Mouse (Mus musculus) liver, embryonic 12.5 days (tissue): ENCODE measurements around the gene Miip. TPM values are rescaled to one million over a fixed set of nuclear protein-coding genes. Genes with fewer than 3 reads are reported as not detected.
"Not testable (repeated sequence)": the region's sequence is repeated elsewhere in the genome, so short reads cannot be mapped to it uniquely, and the experiment has no call there.

Experiments
- ATAC-seq: fragments of 200-750 bp; cut with Nextera tagmentation; 2 replicates; pipeline ENCODE4 v1.8.0; 2017; ENCODE audit warnings: moderate number of reproducible peaks, mild to moderate bottlenecking, moderate library complexity
- H3K27ac ChIP-seq: fragments of 300-500 bp; sonication (generic); 2 replicates; pipeline ENCODE4 v1.5.1; 2016; ENCODE audit warnings: mild to moderate bottlenecking
- H3K27me3 ChIP-seq: fragments of 300-500 bp; sonication (generic); replicated peaks from 2 replicates; pipeline ENCODE4 v1.6.1; 2016; ENCODE audit warnings: mild to moderate bottlenecking, moderate library complexity
- H3K36me3 ChIP-seq: fragments of 300-500 bp; sonication (generic); 2 replicates; pipeline ENCODE4 v1.6.1; 2016; ENCODE audit warnings: mild to moderate bottlenecking, moderate library complexity
- H3K4me1 ChIP-seq: fragments of 300-500 bp; sonication (generic); 2 replicates; pipeline ENCODE4 v1.6.1; 2016
- H3K4me2 ChIP-seq: fragments of 300-500 bp; sonication (generic); 2 replicates; pipeline ENCODE4 v1.6.1; 2016; ENCODE audit warnings: mild to moderate bottlenecking, moderate library complexity
- H3K4me3 ChIP-seq: fragments of 300-500 bp; sonication (generic); 2 replicates; pipeline ENCODE4 v1.5.1; 2016; ENCODE audit warnings: mild to moderate bottlenecking, moderate library complexity
- H3K9ac ChIP-seq: fragments of 300-500 bp; sonication (generic); 2 replicates; pipeline ENCODE4 v1.6.1; 2016; ENCODE audit warnings: mild to moderate bottlenecking, moderate library complexity
- H3K9me3 ChIP-seq: fragments of 300-500 bp; sonication (generic); replicated peaks from 2 replicates; pipeline ENCODE4 v1.6.1; 2016; ENCODE audit warnings: mild to moderate bottlenecking, moderate library complexity
- WGBS: fragments of 180-500 bp; shearing (Covaris S2); methylation state at CpG from one replicate; pipeline ENCODE4 v1.1.7; 2016; ENCODE audit not compliant: insufficient replicate concordance; 5-methylcytosine and 5-hydroxymethylcytosine counted together
- polyA plus RNA-seq: library from polyadenylated mRNA; unstranded; fragments of >200 nt; fragmentation: Nextera tagmentation; extraction: Ambion mirVana; gene quantifications from 2 replicates; pipeline ENCODE4 v1.2.1, GENCODE M21; 2016

Gene Miip
- polyA plus RNA-seq, 1 experiment from 2014 or later, result 34.6 TPM

GRCm38 (mm10) chr4:147867563-147868449, 810 bp downstream of the Miip start:
- peaks cover 42% of the 10 kb centered on the region for H3K4me1 ChIP-seq

GRCm38 (mm10) chr4:147866793-147867192, 1.8 kb downstream of the Miip start:
- peak overlapping the region; percentile 73 for H3K27ac ChIP-seq
- H3K27me3 ChIP-seq, ATAC-seq, H3K9me3 ChIP-seq: not testable (repeated sequence)
- H3K36me3 ChIP-seq, result peaks cover 57% of the 10 kb centered on the region
- WGBS, result 54% methylated on average over 3 of the region's 3 CpGs
- H3K9ac ChIP-seq, result peak overlapping the region; percentile 81; the same call in 1 of the 2 replicates
- H3K4me2 ChIP-seq, result peak overlapping the region; percentile 88
- peaks cover 42% of the 10 kb centered on the region for H3K4me1 ChIP-seq
- peak overlapping the region; percentile 75 for H3K4me3 ChIP-seq

More at GRCm38 (mm10) chr4:147867563-147868449, 810 bp downstream of the Miip start:
- Histone ChIP-seq H3K27ac (peak overlapping the region; percentile 73), H3K27me3 (no peaks in the 10 kb centered on the region), H3K9ac (peak overlapping the region; percentile 81), H3K9me3 (no peaks in the 10 kb centered on the region), H3K4me2 (peak overlapping the region; percentile 88), H3K4me3 (peak overlapping the region; percentile 75), H3K36me3 (peaks cover 57% of the 10 kb centered on the region)
- WGBS, result 6% methylated on average over 22 of the region's 22 CpGs
- ATAC-seq, result no peak

- Histone ChIP-seq H3K27me3 (no peaks in the 10 kb centered on the region), H3K27ac (no peak overlapping the region), H3K4me1 (peaks cover 41% of the 10 kb centered on the region), H3K4me2 (no peak overlapping the region), H3K9me3 (no peaks in the 10 kb centered on the region), H3K9ac (no peak overlapping the region), H3K36me3 (peaks cover 59% of the 10 kb centered on the region), H3K4me3 (no peak overlapping the region)
- no peak for ATAC-seq
- WGBS, result 88% methylated on average over 9 of the region's 9 CpGs
Observed at GRCm38 (mm10) chr4:147866056-147866455, 2.6 kb downstream of the Miip start.

- Histone ChIP-seq H3K27me3 (no peaks in the 10 kb centered on the region), H3K4me1 (peaks cover 36% of the 10 kb centered on the region), H3K36me3 (peaks cover 59% of the 10 kb centered on the region), H3K4me2 (no peak overlapping the region), H3K4me3 (no peak overlapping the region), H3K27ac (no peak overlapping the region), H3K9me3 (no peaks in the 10 kb centered on the region), H3K9ac (no peak overlapping the region)
- 85% methylated on average over 6 of the region's 6 CpGs for WGBS
- ATAC-seq, result no peak
Observed at GRCm38 (mm10) chr4:147865651-147866050, 3.0 kb downstream of the Miip start.

DNA sequence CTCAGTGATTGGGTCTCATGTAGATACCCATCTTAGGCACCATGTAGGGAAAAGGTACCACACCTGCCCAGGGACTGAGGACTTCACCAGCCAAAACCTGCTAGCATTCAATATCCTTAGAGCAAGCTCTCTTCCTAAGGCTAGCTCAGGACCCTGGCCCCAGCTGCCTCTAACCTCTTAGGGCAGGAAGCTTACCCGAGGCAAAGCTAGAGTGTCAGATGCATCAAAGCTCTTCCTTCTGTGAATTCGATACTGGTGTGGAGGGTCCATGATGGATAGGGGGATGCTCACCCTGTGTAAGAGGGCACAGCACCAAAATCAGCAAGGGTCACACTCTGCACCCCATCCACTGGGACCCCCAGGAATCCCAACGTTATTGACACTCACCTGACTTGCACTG, 6.6 kb downstream of the Miip start:
- WGBS, result 76% methylated on average over 3 of the region's 3 CpGs
- no peak overlapping the region for H3K4me3 ChIP-seq
- no peak overlapping the region for H3K27ac ChIP-seq
- peaks cover 14% of the 10 kb centered on the region for H3K4me1 ChIP-seq
- no peak overlapping the region for H3K9ac ChIP-seq
- H3K27me3 ChIP-seq, result no peaks in the 10 kb centered on the region
- ATAC-seq, result no peak
- no peaks in the 10 kb centered on the region for H3K9me3 ChIP-seq
- peaks cover 62% of the 10 kb centered on the region for H3K36me3 ChIP-seq
- no peak overlapping the region for H3K4me2 ChIP-seq

- H3K9ac ChIP-seq, result no peak overlapping the region
- 67% methylated on average over 2 of the region's 2 CpGs for WGBS
- ATAC-seq, result no peak
Observed at GRCm38 (mm10) chr4:147850776-147851175, 17.8 kb downstream of the Miip start.

GRCm38 (mm10) chr4:147848584-147848991, 20.0 kb downstream of the Miip start:
- peak overlapping the region; percentile 72 for H3K27ac ChIP-seq
- peaks cover 29% of the 10 kb centered on the region for H3K4me1 ChIP-seq
- H3K9ac ChIP-seq, result peak overlapping the region; percentile 68
- WGBS, result 9% methylated on average over 4 of the region's 4 CpGs
- no peaks in the 10 kb centered on the region for H3K9me3 ChIP-seq
- peak overlapping the region; percentile 79 for H3K4me2 ChIP-seq
- ATAC-seq, result peak; percentile 69
- peak overlapping the region; percentile 65 for H3K4me3 ChIP-seq
- H3K27me3 ChIP-seq, result no peaks in the 10 kb centered on the region
- peaks cover 9% of the 10 kb centered on the region for H3K36me3 ChIP-seq

More at GRCm38 (mm10) chr4:147850776-147851175, 17.8 kb downstream of the Miip start:
- H3K4me1 ChIP-seq, result peaks cover 29% of the 10 kb centered on the region
- no peak overlapping the region for H3K4me2 ChIP-seq
- no peaks in the 10 kb centered on the region for H3K9me3 ChIP-seq
- no peaks in the 10 kb centered on the region for H3K36me3 ChIP-seq
- H3K4me3 ChIP-seq, result no peak overlapping the region
- no peaks in the 10 kb centered on the region for H3K27me3 ChIP-seq
- H3K27ac ChIP-seq, result no peak overlapping the region

- no peaks in the 10 kb centered on the region for H3K27me3 ChIP-seq
- peak within 1 kb of the TSS; percentile 65 for H3K4me3 ChIP-seq
- H3K9me3 ChIP-seq, result no peaks in the 10 kb centered on the region
- peaks cover 29% of the 10 kb centered on the region for H3K4me1 ChIP-seq
- peaks cover 16% of the 10 kb centered on the region for H3K36me3 ChIP-seq
- H3K27ac ChIP-seq, result peak within 1 kb of the TSS; percentile 72
- peak within 1 kb of the TSS; percentile 79 for H3K4me2 ChIP-seq
- WGBS, result 1% methylated on average over 23 of the region's 23 CpGs
- peak; percentile 83 for ATAC-seq
- H3K9ac ChIP-seq, result peak within 1 kb of the TSS; percentile 68
Observed at GRCm38 (mm10) chr4:147847614-147848583, 20.7 kb downstream of the Miip start, which contains the start of gene Zfp933. Zfp933 (minus strand) TSS chr4:147848366.

DNA sequence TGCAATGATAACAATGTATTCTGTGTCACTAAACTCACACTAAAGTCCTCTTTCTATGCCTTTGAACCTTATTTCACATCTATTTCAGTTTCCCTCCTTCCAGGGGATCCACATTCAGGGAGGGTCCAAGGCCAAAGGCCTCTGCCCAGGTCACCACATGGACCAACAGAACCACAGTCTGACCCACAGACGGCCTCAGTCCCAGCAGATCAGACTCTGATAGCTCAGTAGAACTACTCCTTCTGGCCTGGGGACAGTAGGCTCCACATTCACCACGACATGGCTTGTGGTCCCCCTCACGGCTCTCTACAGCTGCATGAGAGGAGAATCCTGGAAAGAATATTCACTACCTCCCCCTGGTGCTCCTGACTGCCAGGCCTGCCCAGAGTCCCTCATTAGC, 25.7 kb downstream of the Miip start:
- H3K9me3 ChIP-seq, result peaks cover 4% of the 10 kb centered on the region
- 84% methylated on average over 3 of the region's 3 CpGs for WGBS
- no peak overlapping the region for H3K4me2 ChIP-seq
- H3K27me3 ChIP-seq, result no peaks in the 10 kb centered on the region
- no peak for ATAC-seq
- H3K9ac ChIP-seq, result no peak overlapping the region
- peaks cover 13% of the 10 kb centered on the region for H3K4me1 ChIP-seq
- H3K4me3 ChIP-seq, result no peak overlapping the region
- no peak overlapping the region for H3K27ac ChIP-seq
- peaks cover 43% of the 10 kb centered on the region for H3K36me3 ChIP-seq

GRCm38 (mm10) chr4:147839282-147839681, 29.3 kb downstream of the Miip start:
- H3K4me3 ChIP-seq, H3K4me2 ChIP-seq, H3K4me1 ChIP-seq, H3K9ac ChIP-seq, H3K9me3 ChIP-seq, ATAC-seq, H3K27me3 ChIP-seq, H3K27ac ChIP-seq: not testable (repeated sequence)
- H3K36me3 ChIP-seq, result peaks cover 38% of the 10 kb centered on the region
- 94% methylated on average over 20 of the region's 26 CpGs for WGBS

- H3K4me3 ChIP-seq, result no peak overlapping the region
- WGBS, result 72% methylated on average over 4 of the region's 4 CpGs
- H3K27me3 ChIP-seq, result no peaks in the 10 kb centered on the region
- H3K27ac ChIP-seq, result no peak overlapping the region
- H3K4me1 ChIP-seq, result no peaks in the 10 kb centered on the region
- no peak for ATAC-seq
- no peak overlapping the region for H3K9ac ChIP-seq
- peaks cover 53% of the 10 kb centered on the region for H3K36me3 ChIP-seq
- peaks cover 37% of the 10 kb centered on the region for H3K9me3 ChIP-seq
- no peak overlapping the region for H3K4me2 ChIP-seq
Observed at GRCm38 (mm10) chr4:147824389-147824788, 44.2 kb downstream of the Miip start.
